Mouse (Mus musculus) activated CD4-positive, CD25-positive, alpha-beta regulatory T cell, adult 9 weeks (primary cell): ENCODE measurements around the gene Atg2b. TPM values are rescaled to one million over a fixed set of nuclear protein-coding genes. Genes with fewer than 3 reads are reported as not detected.

ENCODE experiments used
- polyA plus RNA-seq: library from polyadenylated mRNA; unstranded; fragments of 100-300 nt; shearing (Covaris generic); gene quantifications from one replicate; pipeline ENCODE4 v1.2.1, GENCODE M21; 2017

The Atg2b gene
- polyA plus RNA-seq: 7.9 TPM

GRCm38 (mm10) chr12:105685001-105685691, at the start of gene Atg2b:
TSS of gene Atg2b (minus strand) at chr12:105685211.

GRCm38 (mm10) chr12:105705799-105706487, 20.9 kb upstream of the Atg2b start, which contains the start of gene Ak7:
TSS of gene Ak7 (plus strand) at chr12:105705976.

GRCm38 (mm10) chr12:105683933-105684901, 794 bp downstream of the Atg2b start, which contains the start of gene Gskip:
TSS of gene Gskip (plus strand) at chr12:105684829.

GRCm38 (mm10) chr12:105602581-105603210, 82.3 kb downstream of the Atg2b start, which contains the start of gene Bdkrb1:
TSS of gene Bdkrb1 (plus strand) at chr12:105603085.

Other genes starting within 250 kb of the Atg2b start
- 0.64 TPM for gene D430019H16Rik, start 231.4 kb downstream of the Atg2b start, polyA plus RNA-seq
- gene Bdkrb2, start 122.0 kb downstream of the Atg2b start, polyA plus RNA-seq: not detected
- 0.32 TPM for gene Bdkrb1, start 82.1 kb downstream of the Atg2b start, polyA plus RNA-seq
- gene Gskip, start 382 bp downstream of the Atg2b start, polyA plus RNA-seq: 48.6 TPM
- gene Ak7, start 20.8 kb upstream of the Atg2b start, polyA plus RNA-seq: 0.64 TPM
- gene Papola, start 99.5 kb upstream of the Atg2b start, polyA plus RNA-seq: 329 TPM